Comparison of ENCODE assay signal across 8 mouse cellular contexts in genomic region chr3:104512424-104512748, GRCm38 (mm10). TPM values are rescaled to one million over a fixed set of nuclear protein-coding genes. Genes with fewer than 3 reads are reported as not detected.
DNase-seq lines count a peak whose midpoint lies in the region; ATAC-seq and TF ChIP-seq lines count a peak whose summit lies in the region.

No protein-coding gene starts in this region.

- 4% methylated on average over 5 of the region's 5 CpGs for WGBS in spleen, adult 2 months
- 12% methylated on average over 5 of the region's 5 CpGs for WGBS in liver, embryonic 11.5 days
- 22% methylated on average over 5 of the region's 5 CpGs for WGBS in stomach, postnatal 0 days

- peak overlapping the region; percentile 97 for H3K4me3 ChIP-seq in erythroblast, embryonic 14.5 days (replicated peaks)
- H3K4me3 ChIP-seq in spleen, adult 2 months (ENCODE audit: extremely low read depth, insufficient read depth, insufficient read length), result peak overlapping the region; percentile 87
- H3K4me3 ChIP-seq in liver, embryonic 11.5 days (ENCODE audit: low read depth, low read length), result peak overlapping the region; percentile 82
- H3K4me3 ChIP-seq in stomach, postnatal 0 days (ENCODE audit: low read depth, low read length), result peak overlapping the region; percentile 95

- peak overlapping the region; percentile 76 for H3K4me2 ChIP-seq in liver, embryonic 11.5 days
- peak overlapping the region; percentile 58 for H3K4me2 ChIP-seq in stomach, postnatal 0 days (replicated peaks; ENCODE audit: low read depth)

- no peaks in the 10 kb centered on the region; the same call in 1 of the 2 replicates for H3K9me3 ChIP-seq in erythroblast, embryonic 14.5 days (ENCODE audit: control insufficient read depth, low read length)
- H3K9me3 ChIP-seq in liver, embryonic 11.5 days (ENCODE audit: control insufficient read depth, low read length), result no peaks in the 10 kb centered on the region
- no peaks in the 10 kb centered on the region for H3K9me3 ChIP-seq in stomach, postnatal 0 days (ENCODE audit: control insufficient read depth, low read length)

- no peak for TF ChIP-seq POLR2A in spleen, adult 2 months (IDR thresholded peaks at IDR 0.05; ENCODE audit: low read depth, low read length)

- H3K27ac ChIP-seq in spleen, adult 2 months (ENCODE audit: insufficient read depth, low read length), result peak overlapping the region; percentile 84
- H3K27ac ChIP-seq in liver, embryonic 11.5 days (ENCODE audit: low read depth, low read length), result peak overlapping the region; percentile 92
- H3K27ac ChIP-seq in stomach, postnatal 0 days (replicated peaks), result peak overlapping the region; percentile 82

- no peak for ATAC-seq in erythroblast, adult 5-6 weeks (replicated peaks; ENCODE audit: low FRiP score, poor library complexity, severe bottlenecking)
- ATAC-seq in liver, embryonic 11.5 days (replicated peaks; ENCODE audit: low FRiP score), result no peak
- ATAC-seq in stomach, postnatal 0 days (ENCODE audit: low FRiP score, low TSS enrichment), result no peak

- no peaks in the 10 kb centered on the region for H3K27me3 ChIP-seq in erythroblast, embryonic 14.5 days (ENCODE audit: control insufficient read depth)
- no peaks in the 10 kb centered on the region for H3K27me3 ChIP-seq in spleen, adult 2 months (ENCODE audit: control insufficient read depth, insufficient read depth, low read length)
- H3K27me3 ChIP-seq in liver, embryonic 11.5 days (replicated peaks; ENCODE audit: control insufficient read depth, insufficient read depth, low read length), result no peaks in the 10 kb centered on the region
- no peaks in the 10 kb centered on the region for H3K27me3 ChIP-seq in stomach, postnatal 0 days (ENCODE audit: control insufficient read depth, insufficient read depth, low read length)

- intact Hi-C loops in left cerebral cortex, postnatal 25 days (cut with DNase I), result loop anchor here (2.0 kb wide), 4 partner anchors 28 to 170 kb away; partner anchors contain the start of gene Slc16a1

- peak overlapping the region; percentile 75 for H3K9ac ChIP-seq in liver, embryonic 11.5 days (ENCODE audit: low read depth, low read length)
- peak overlapping the region; percentile 59 for H3K9ac ChIP-seq in stomach, postnatal 0 days (ENCODE audit: low read length)

- H3K36me3 ChIP-seq in erythroblast, embryonic 14.5 days (ENCODE audit: control insufficient read depth), result no peaks in the 10 kb centered on the region
- no peaks in the 10 kb centered on the region for H3K36me3 ChIP-seq in spleen, adult 2 months (ENCODE audit: control insufficient read depth, insufficient read depth, low read length)
- no peaks in the 10 kb centered on the region for H3K36me3 ChIP-seq in liver, embryonic 11.5 days (ENCODE audit: control insufficient read depth, insufficient read depth, low read length)
- no peaks in the 10 kb centered on the region for H3K36me3 ChIP-seq in stomach, postnatal 0 days (ENCODE audit: control insufficient read depth, insufficient read depth, low read length)

- no peak for TF ChIP-seq CTCF in spleen, adult 2 months (IDR thresholded peaks at IDR 0.05; ENCODE audit: extremely low read depth, insufficient read depth, insufficient read length, insufficient replicate concordance)
- no peak for TF ChIP-seq CTCF in stomach, postnatal 0 days (IDR thresholded peaks at IDR 0.05; ENCODE audit: low read depth)

- H3K4me1 ChIP-seq in erythroblast, embryonic 14.5 days (ENCODE audit: control insufficient read depth), result peaks cover 39% of the 10 kb centered on the region
- no peaks in the 10 kb centered on the region; the same call in 1 of the 2 replicates for H3K4me1 ChIP-seq in spleen, adult 2 months (ENCODE audit: control insufficient read depth, insufficient read depth, insufficient read length)
- H3K4me1 ChIP-seq in liver, embryonic 11.5 days (replicated peaks; ENCODE audit: control insufficient read depth, insufficient read depth, low read length), result 0 out of 2 replicates have a peak, but pooled peaks cover 5% of the 10 kb centered on the region
- no peaks in the 10 kb centered on the region for H3K4me1 ChIP-seq in stomach, postnatal 0 days (replicated peaks; ENCODE audit: control insufficient read depth, insufficient read depth)

- no peak for TF ChIP-seq EP300 in stomach, postnatal 0 days (optimal IDR thresholded peaks at IDR 0.05)

- DNase-seq in spleen, adult 2 months (ENCODE audit: low read depth in 1 of 2, low spot score in 2 of 2), result no peak
- no peak for DNase-seq in spleen, postnatal 36 days (ENCODE audit: low spot score in 2 of 2)
- DNase-seq in liver, embryonic 11.5 days (ENCODE audit: low spot score), result no peak
- no peak for DNase-seq in stomach, postnatal 0 days (ENCODE audit: low spot score)
- no peak for DNase-seq in left cerebral cortex, adult 8-10 months (ENCODE audit: low spot score in 2 of 2)
- no peak for DNase-seq in left cerebral cortex, postnatal 25 days (ENCODE audit: low spot score in 2 of 2)

RNA-seq across cellular contexts. Expression of gene Lrig2, which starts 0.7 kb away (rescaled TPM):
- polyA plus RNA-seq in erythroblast, embryonic 14.5 days (2012), result 0.11 and 0.19 TPM in 2 replicates
- total RNA-seq in erythroblast, adult 5-6 weeks (2015; ENCODE audit: low replicate concordance), result 4.6 and 6.3 TPM in 2 replicates
- total RNA-seq in erythroblast, adult 5-6 weeks (2017; ENCODE audit: low replicate concordance), result 8.4 and 18.4 TPM in 2 replicates
- 5.8 and 6.0 TPM in 2 replicates for polyA plus RNA-seq in spleen, adult 2 months (2012; rRNA removed)
- 9.8 and 11.0 TPM in 2 replicates for polyA plus RNA-seq in liver, embryonic 11.5 days (2014; fragmentation: Nextera tagmentation; extraction: Ambion mirVana)
- 6.0 and 6.6 TPM in 2 replicates for polyA plus RNA-seq in stomach, postnatal 0 days (2015; fragmentation: Nextera tagmentation; extraction: Ambion mirVana)
- total RNA-seq in left cerebral cortex, adult 8-10 months (2022), result 10 to 100 TPM; 31.9 to 34.7 (median 33.3) TPM
- 10 to 100 TPM; 28.1 to 34.3 TPM for total RNA-seq in left cerebral cortex, postnatal 25 days (2021)
